Mouse (Mus musculus): Measurements from ENCODE around the gene Cpsf6.

GRCm38 (mm10) chr10:117322630-117323029, 57.2 kb downstream of the Cpsf6 start:
- no peak for TF ChIP-seq POLR2A (IDR thresholded peaks at IDR 0.05; ENCODE audit: borderline replicate concordance, low read depth, low read length)
- no peak for TF ChIP-seq CTCF (IDR thresholded peaks at IDR 0.05; ENCODE audit: low read depth, low read length)

Measured in bone marrow macrophage, adult 2 months (primary cell).